Mouse (Mus musculus) heart, embryonic 15.5 days (tissue): ENCODE data around the gene Onecut1. TPM values are rescaled to one million over a fixed set of nuclear protein-coding genes. Genes with fewer than 3 reads are reported as not detected.

Source experiments
- ATAC-seq: fragments of 200-750 bp; cut with Nextera tagmentation; replicated peaks from 2 replicates; pipeline ENCODE4 v1.8.0; 2017; ENCODE audit warnings: low read depth, moderate TSS enrichment; ENCODE audit not compliant: insufficient number of reproducible peaks, insufficient read depth, low FRiP score
- H3K27ac ChIP-seq: fragments of 300-500 bp; sonication (generic); 2 replicates; pipeline ENCODE4 v1.5.1; 2015; ENCODE audit warnings: mild to moderate bottlenecking, inconsistent platforms
- H3K27me3 ChIP-seq: fragments of 300-500 bp; sonication (generic); 2 replicates; pipeline ENCODE4 v1.6.1; 2015; ENCODE audit warnings: inconsistent platforms
- H3K36me3 ChIP-seq: fragments of 300-500 bp; sonication (generic); 2 replicates; pipeline ENCODE4 v1.6.1; 2015; ENCODE audit warnings: mild to moderate bottlenecking, inconsistent platforms
- H3K4me1 ChIP-seq: fragments of 300-500 bp; sonication (generic); replicated peaks from 2 replicates; pipeline ENCODE4 v1.6.1; 2015; ENCODE audit warnings: inconsistent platforms
- H3K4me2 ChIP-seq: fragments of 300-500 bp; sonication (generic); 2 replicates; pipeline ENCODE4 v1.6.1; 2015; ENCODE audit warnings: inconsistent platforms, mild to moderate bottlenecking, moderate library complexity
- H3K4me3 ChIP-seq: fragments of 300-500 bp; sonication (generic); 2 replicates; pipeline ENCODE4 v1.5.1; 2015; ENCODE audit warnings: mild to moderate bottlenecking, inconsistent platforms
- H3K9ac ChIP-seq: fragments of 300-500 bp; sonication (generic); 2 replicates; pipeline ENCODE4 v1.6.1; 2015; ENCODE audit warnings: mild to moderate bottlenecking, inconsistent platforms
- H3K9me3 ChIP-seq: fragments of 300-500 bp; sonication (generic); replicated peaks from 2 replicates; pipeline ENCODE4 v1.6.1; 2016; ENCODE audit warnings: inconsistent platforms
- WGBS: fragments of 180-500 bp; shearing (Covaris S2); methylation state at CpG from one replicate; pipeline ENCODE4 v1.1.7; 2015; ENCODE audit warnings: mixed read lengths; 5-methylcytosine and 5-hydroxymethylcytosine counted together
- polyA plus RNA-seq: library from polyadenylated mRNA; unstranded; fragments of >200 nt; fragmentation: Nextera tagmentation; extraction: Ambion mirVana; gene quantifications from 2 replicates; pipeline ENCODE4 v1.2.1, GENCODE M21; 2015

Gene Onecut1
- polyA plus RNA-seq, 1 experiment from 2014 or later, result not detected

DNA sequence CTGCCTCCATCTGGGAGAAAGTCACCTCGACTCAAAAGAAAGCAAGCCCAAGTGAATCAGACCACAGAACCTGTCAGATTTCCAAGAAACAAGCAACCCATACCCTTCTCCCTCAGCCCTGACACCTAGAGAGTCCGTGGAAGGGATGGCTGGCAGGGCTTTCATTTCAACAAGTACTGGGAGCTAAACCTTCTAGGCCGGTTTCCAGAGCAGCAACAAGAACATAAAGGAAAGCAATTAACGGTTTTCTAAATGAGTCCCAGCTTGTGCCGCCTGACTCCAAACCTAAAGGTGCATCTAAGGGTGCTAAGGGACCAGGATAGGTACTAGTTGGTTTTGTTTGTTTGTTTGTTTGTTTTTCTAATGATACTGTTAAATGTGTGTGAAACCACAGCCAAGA lies 10.1 kb upstream of the Onecut1 start:
- peaks cover 98% of the 10 kb centered on the region for H3K27me3 ChIP-seq
- H3K9ac ChIP-seq, result no peak overlapping the region
- no peak overlapping the region for H3K27ac ChIP-seq
- WGBS, result 1% methylated on average over 5 of the region's 5 CpGs
- H3K9me3 ChIP-seq, result no peaks in the 10 kb centered on the region
- ATAC-seq, result no peak
- H3K4me1 ChIP-seq, result peaks cover 18% of the 10 kb centered on the region
- no peaks in the 10 kb centered on the region for H3K36me3 ChIP-seq
- no peak overlapping the region for H3K4me2 ChIP-seq
- H3K4me3 ChIP-seq, result no peak overlapping the region

DNA sequence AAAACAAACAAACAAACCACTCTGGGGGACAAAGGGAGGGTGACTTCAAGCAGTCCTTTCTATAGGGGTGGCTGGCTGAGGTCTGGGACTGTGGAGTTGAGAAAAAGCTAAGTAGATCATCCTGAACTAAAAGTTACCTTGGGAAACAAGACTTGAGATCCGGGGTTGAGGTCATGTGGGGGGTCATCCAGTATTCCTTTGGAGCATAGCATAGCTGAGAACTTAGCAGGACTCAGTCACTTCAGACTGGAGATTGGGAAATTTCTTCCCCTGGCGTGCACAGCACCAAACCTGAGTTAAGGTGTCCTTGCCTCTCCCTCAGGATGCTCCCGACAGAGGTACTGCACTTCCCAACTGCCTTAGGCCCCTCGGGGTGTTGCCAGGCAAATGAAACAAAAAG lies 9.4 kb upstream of the Onecut1 start:
- Histone ChIP-seq H3K9me3 (no peaks in the 10 kb centered on the region), H3K4me3 (no peak overlapping the region), H3K4me2 (no peak overlapping the region), H3K36me3 (no peaks in the 10 kb centered on the region), H3K27ac (no peak overlapping the region), H3K9ac (no peak overlapping the region), H3K4me1 (peaks cover 18% of the 10 kb centered on the region), H3K27me3 (peaks cover 98% of the 10 kb centered on the region)
- ATAC-seq, result no peak
- WGBS, result 6% methylated on average over 4 of the region's 4 CpGs

DNA sequence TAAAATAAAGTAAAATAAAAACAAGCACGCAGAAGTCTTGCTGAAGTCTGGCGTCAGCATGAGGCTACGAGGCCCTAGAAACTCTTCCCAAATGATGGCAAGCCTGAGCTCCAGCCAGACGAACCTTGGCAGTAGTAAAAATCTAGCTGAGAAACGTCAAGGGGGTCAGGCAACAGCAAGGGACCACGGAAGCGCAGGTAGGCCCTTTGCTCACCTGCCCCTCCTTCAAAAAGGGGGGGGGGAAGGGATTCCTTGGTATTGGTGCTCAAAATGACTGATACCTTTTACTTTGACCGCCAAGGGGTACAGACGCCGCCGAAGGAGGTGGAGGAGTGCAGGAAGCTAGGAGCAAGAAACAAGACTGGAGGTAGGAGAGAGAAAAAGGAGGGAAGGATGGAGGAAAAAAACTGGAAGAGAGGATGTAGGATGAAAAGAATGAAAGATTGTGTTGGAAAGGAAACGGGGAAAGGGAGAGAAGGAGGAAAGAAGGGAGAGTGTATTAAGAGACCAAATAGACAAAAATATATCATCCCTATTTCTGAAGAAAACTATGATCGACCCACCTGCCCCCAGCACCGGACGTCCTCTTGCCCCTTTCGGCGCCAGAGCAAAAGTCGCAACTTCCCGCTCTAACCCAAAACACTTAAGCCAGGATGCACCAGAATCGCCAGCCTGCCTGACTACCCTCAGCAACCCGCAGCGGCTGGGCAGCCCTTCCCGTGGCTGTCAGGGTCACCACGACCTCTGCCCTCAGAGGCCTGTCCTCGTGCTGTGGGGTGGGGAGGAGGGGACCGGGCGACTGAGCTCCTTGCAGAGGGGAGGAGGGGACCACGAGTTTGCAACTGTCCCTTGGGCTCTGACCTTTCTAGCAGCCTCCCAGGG lies 8.3 kb upstream of the Onecut1 start:
- no peak overlapping the region for H3K9ac ChIP-seq
- peaks cover 99% of the 10 kb centered on the region for H3K27me3 ChIP-seq
- ATAC-seq, result no peak
- H3K27ac ChIP-seq, result no peak overlapping the region
- peaks cover 14% of the 10 kb centered on the region for H3K4me1 ChIP-seq
- no peaks in the 10 kb centered on the region for H3K36me3 ChIP-seq
- H3K4me2 ChIP-seq, result no peak overlapping the region
- no peaks in the 10 kb centered on the region for H3K9me3 ChIP-seq
- 4% methylated on average over 28 of the region's 28 CpGs for WGBS
- no peak overlapping the region for H3K4me3 ChIP-seq

DNA sequence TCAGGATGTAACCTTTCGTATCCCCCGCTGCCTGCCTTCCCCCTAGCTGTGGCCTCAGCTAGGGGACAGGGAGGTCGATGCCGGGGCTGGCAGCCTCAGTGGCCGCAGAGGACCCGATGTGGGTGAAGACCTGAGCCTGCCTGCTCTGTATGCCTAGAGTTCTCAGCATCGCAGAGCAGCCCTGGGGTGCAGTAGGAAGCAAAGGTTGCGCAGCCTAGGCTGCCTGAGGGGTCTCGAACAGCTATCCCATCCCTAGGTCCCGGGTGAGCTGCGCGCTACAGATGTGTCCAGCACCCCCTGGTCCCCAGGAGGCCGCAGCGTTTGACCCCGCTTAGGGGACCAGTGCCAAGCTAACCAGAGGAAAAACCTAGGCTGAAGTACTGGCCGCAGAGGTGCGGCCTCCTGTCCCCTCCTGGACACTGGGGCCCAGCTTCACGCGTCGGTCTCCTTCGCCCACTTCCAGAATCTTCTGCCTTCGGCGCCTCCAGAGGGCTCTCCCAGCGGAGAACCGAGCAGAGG lies 7.6 kb upstream of the Onecut1 start:
- no peak overlapping the region for H3K9ac ChIP-seq
- no peak for ATAC-seq
- no peak overlapping the region for H3K27ac ChIP-seq
- H3K4me2 ChIP-seq, result no peak overlapping the region
- no peak overlapping the region for H3K4me3 ChIP-seq
- no peaks in the 10 kb centered on the region for H3K9me3 ChIP-seq
- H3K4me1 ChIP-seq, result peaks cover 7% of the 10 kb centered on the region
- H3K27me3 ChIP-seq, result peaks cover 99% of the 10 kb centered on the region
- WGBS, result 2% methylated on average over 25 of the region's 25 CpGs
- no peaks in the 10 kb centered on the region for H3K36me3 ChIP-seq

DNA sequence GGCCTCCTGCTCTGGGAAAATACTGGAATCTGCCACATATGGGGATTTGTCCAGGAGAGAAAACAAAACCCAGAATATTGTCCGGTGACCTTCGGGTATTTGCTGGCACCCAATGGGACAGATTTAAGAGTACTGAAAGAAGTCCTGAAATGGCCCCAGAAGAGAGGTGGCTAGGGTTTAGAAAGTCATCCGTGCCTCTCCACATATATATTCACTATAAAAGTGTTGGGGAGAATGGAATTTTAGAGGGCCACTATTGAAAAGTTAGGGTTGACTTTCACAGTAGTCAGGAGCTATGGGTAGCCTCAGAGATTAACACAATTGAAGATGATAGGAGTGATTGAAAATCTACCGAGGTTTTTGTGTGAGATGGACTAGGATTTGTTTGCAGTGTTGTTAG lies 6.3 kb upstream of the Onecut1 start:
- Histone ChIP-seq H3K9me3 (no peaks in the 10 kb centered on the region), H3K4me2 (no peak overlapping the region), H3K36me3 (no peaks in the 10 kb centered on the region), H3K27ac (no peak overlapping the region), H3K27me3 (peaks cover 99% of the 10 kb centered on the region), H3K9ac (no peak overlapping the region), H3K4me1 (peaks cover 4% of the 10 kb centered on the region; the same call in 1 of the 2 replicates), H3K4me3 (no peak overlapping the region)
- 9% methylated on average over 4 of the region's 4 CpGs for WGBS
- no peak for ATAC-seq

DNA sequence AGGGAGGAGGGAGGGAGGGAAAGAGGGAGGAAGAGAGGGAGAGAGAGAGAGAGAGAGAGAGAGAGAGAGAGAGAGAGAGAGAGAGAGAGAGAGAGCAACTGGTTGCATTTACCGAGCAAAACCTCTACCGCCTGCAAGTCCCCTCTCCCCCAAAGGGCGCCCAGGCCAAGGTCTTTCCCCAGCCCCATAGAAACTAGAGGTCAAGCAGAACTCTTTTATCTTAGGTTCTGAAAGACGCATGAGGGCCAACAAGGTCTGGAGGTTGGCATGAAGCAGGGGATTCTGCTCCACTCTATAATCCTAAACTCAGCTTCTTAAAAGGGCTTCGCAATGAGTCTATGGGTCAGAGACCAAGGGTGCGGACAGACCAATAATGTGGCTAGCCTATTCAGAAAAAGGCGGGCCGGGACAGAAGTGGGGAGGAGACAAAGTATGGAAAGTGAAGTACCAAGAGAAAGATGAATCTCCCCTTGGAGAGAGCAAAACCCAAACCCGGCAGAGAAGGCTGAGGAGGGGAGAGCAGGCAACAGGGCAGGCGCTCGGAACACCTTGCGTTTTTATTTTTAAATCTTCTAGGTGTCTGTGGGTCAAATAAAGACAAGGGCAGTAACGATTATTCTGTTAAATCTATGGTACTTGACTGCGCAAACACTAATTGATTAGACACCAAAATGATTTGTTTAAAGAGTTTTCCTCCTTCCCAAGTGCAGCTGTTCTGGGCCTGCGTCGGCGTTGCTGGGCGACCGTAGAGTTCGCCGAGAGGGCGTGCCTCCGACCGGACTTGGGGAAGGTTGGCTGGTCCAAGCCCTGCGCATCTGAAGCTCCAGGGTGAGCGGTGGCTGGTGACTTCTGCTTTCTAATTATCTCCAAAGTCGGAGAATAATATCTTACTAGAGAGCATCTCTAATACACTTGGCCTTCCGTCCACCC lies 4.9 kb upstream of the Onecut1 start:
- no peak overlapping the region for H3K27ac ChIP-seq
- no peak overlapping the region for H3K4me3 ChIP-seq
- peaks cover 16% of the 10 kb centered on the region for H3K4me1 ChIP-seq
- no peaks in the 10 kb centered on the region for H3K9me3 ChIP-seq
- H3K27me3 ChIP-seq, result peaks cover 99% of the 10 kb centered on the region
- 2% methylated on average over 28 of the region's 28 CpGs for WGBS
- no peak overlapping the region for H3K9ac ChIP-seq
- no peak for ATAC-seq
- no peak overlapping the region for H3K4me2 ChIP-seq
- no peaks in the 10 kb centered on the region for H3K36me3 ChIP-seq

DNA sequence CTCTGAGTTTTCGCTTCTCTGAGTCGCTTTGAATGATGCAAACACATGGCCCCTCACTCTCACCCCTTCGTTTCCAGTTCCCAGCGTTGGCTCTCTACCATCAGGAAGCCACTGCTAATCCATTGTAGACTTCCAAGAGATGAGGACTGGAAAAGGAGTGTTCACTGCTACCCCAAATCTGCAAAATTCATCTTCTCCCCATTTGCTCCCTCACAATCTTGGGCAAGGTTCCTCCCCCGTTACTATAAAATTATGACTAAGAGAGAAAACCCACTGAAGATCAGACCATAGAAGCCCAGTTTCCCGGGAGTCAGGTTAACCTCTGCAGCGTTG lies 4.2 kb upstream of the Onecut1 start:
- Histone ChIP-seq H3K9me3 (no peaks in the 10 kb centered on the region), H3K4me3 (no peak overlapping the region), H3K4me2 (no peak overlapping the region), H3K36me3 (no peaks in the 10 kb centered on the region), H3K27me3 (peaks cover 99% of the 10 kb centered on the region), H3K9ac (no peak overlapping the region), H3K4me1 (peaks cover 22% of the 10 kb centered on the region), H3K27ac (no peak overlapping the region)
- 1% methylated on average over 7 of the region's 7 CpGs for whole genome bisulfite sequencing
- ATAC-seq, result no peak

DNA sequence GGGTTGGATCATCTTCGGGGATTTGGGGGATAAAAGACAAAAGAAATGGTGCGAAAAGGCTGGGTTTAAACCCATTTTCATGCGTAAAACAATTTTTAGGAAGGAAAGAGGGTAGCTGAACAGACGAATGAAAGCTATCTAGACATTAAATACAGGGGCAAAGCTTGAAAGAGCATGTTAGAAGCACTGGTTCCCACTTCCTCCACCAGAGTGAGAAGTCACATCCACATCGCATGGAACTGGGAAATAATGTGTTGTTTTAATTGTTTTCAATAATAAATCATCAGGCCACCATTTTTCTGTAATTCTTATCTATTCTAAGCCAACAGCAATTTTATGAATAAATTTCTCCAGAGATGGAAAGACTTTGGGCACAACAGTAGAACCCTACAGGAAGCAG lies 3.6 kb upstream of the Onecut1 start:
- Histone ChIP-seq H3K4me2 (no peak overlapping the region), H3K9me3 (no peaks in the 10 kb centered on the region), H3K4me1 (peaks cover 29% of the 10 kb centered on the region), H3K27me3 (peaks cover 99% of the 10 kb centered on the region), H3K36me3 (no peaks in the 10 kb centered on the region), H3K27ac (no peak overlapping the region), H3K4me3 (no peak overlapping the region), H3K9ac (no peak overlapping the region)
- 11% methylated on average over 5 of the region's 5 CpGs for WGBS
- no peak for ATAC-seq

DNA sequence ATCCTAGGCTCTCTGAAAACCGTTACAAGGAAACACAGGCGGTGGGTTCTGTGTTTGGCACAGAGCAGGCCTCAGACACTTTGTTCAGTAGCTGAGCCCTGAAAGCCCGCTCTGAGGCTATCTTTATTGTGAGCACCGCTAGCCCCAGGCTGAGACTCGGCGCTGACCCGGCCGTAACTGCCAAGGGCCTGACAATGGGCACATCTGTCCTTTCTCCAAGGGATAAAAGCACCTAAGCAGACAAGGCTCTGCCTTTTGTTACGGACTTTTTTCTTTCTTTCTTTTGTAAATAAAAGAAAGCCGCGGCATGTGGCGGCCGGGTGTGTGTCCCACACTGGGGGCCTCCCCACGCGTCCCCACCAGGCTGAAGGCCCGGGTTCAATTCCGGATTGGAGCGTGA lies 1.3 kb upstream of the Onecut1 start:
- H3K36me3 ChIP-seq, result no peaks in the 10 kb centered on the region
- no peak overlapping the region for H3K27ac ChIP-seq
- WGBS, result 10% methylated on average over 18 of the region's 18 CpGs
- peaks cover 32% of the 10 kb centered on the region for H3K4me1 ChIP-seq
- peak overlapping the region; percentile 57 for H3K4me3 ChIP-seq
- H3K4me2 ChIP-seq, result peak overlapping the region; percentile 98
- H3K9ac ChIP-seq, result no peak overlapping the region
- ATAC-seq, result no peak
- peaks cover 100% of the 10 kb centered on the region for H3K27me3 ChIP-seq
- no peaks in the 10 kb centered on the region for H3K9me3 ChIP-seq

DNA sequence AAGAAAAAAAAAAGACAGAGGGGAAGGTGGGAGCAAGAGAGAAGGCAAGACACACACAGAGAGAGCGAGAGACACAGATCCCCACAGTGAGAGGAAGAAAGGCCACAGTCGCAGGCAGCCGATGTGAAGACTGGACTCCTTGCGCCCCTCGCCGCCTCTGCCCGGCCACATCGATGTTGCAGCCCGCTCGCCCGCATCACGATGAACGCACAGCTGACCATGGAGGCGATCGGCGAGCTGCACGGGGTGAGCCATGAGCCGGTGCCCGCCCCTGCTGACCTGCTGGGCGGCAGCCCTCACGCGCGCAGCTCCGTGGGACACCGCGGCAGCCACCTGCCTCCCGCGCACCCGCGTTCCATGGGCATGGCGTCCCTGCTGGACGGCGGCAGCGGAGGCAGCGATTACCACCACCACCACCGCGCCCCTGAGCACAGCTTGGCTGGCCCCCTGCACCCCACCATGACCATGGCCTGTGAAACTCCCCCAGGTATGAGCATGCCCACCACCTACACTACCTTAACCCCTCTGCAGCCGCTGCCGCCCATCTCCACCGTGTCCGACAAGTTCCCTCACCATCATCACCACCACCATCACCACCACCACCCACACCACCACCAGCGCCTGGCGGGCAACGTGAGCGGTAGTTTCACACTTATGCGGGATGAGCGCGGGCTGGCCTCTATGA lies 517 bp downstream of the Onecut1 start:
- under 1% methylated on average over 48 of the region's 48 CpGs for WGBS
- no peaks in the 10 kb centered on the region for H3K9me3 ChIP-seq
- peak overlapping the region; percentile 38 for H3K9ac ChIP-seq
- H3K4me1 ChIP-seq, result peaks cover 32% of the 10 kb centered on the region
- no peaks in the 10 kb centered on the region for H3K36me3 ChIP-seq
- peak overlapping the region; percentile 57 for H3K4me3 ChIP-seq
- no peak for ATAC-seq
- peaks cover 100% of the 10 kb centered on the region for H3K27me3 ChIP-seq
- H3K27ac ChIP-seq, result no peak overlapping the region
- H3K4me2 ChIP-seq, result peak overlapping the region; percentile 98
